Mouse (Mus musculus): Measurements from ENCODE around the gene Rpl26.

Rpl26 gene

GRCm38 (mm10) chr11:68890625-68891024 is 10.8 kb upstream of the Rpl26 start:
- no peak for DNase-seq (ENCODE audit: low spot score)

- DNase-seq (ENCODE audit: low spot score), result no peak
Measured at GRCm38 (mm10) chr11:68891823-68892222, 9.6 kb upstream of the Rpl26 start.

- DNase-seq (ENCODE audit: low spot score), result no peak
Measured at GRCm38 (mm10) chr11:68892233-68892832, 9.1 kb upstream of the Rpl26 start.

GRCm38 (mm10) chr11:68893911-68894464 is 7.4 kb upstream of the Rpl26 start:
- DNase-seq (ENCODE audit: low spot score), result no peak

GRCm38 (mm10) chr11:68896247-68896646 is 5.1 kb upstream of the Rpl26 start:
- no peak for DNase-seq (ENCODE audit: low spot score)

- peak; percentile 60 for DNase-seq (ENCODE audit: low spot score)
Measured at GRCm38 (mm10) chr11:68897120-68897519, 4.3 kb upstream of the Rpl26 start.

GRCm38 (mm10) chr11:68897838-68898237 is 3.5 kb upstream of the Rpl26 start:
- DNase-seq (ENCODE audit: low spot score), result no peak

GRCm38 (mm10) chr11:68898790-68899189 is 2.6 kb upstream of the Rpl26 start:
- DNase-seq (ENCODE audit: low spot score), result no peak

GRCm38 (mm10) chr11:68899815-68900214 is 1.6 kb upstream of the Rpl26 start:
- no peak for DNase-seq (ENCODE audit: low spot score)

- DNase-seq (ENCODE audit: low spot score), result peak; percentile 5
Measured at GRCm38 (mm10) chr11:68900519-68901350, 648 bp upstream of the Rpl26 start.

GRCm38 (mm10) chr11:68902047-68902364 is 623 bp downstream of the Rpl26 start:
- no peak for DNase-seq (ENCODE audit: low spot score)

GRCm38 (mm10) chr11:68902367-68902766 is 984 bp downstream of the Rpl26 start:
- DNase-seq (ENCODE audit: low spot score), result no peak

- no peak for DNase-seq (ENCODE audit: low spot score)
Measured at GRCm38 (mm10) chr11:68902823-68903222, 1.4 kb downstream of the Rpl26 start.

GRCm38 (mm10) chr11:68903775-68904174 is 2.4 kb downstream of the Rpl26 start:
- no peak for DNase-seq (ENCODE audit: low spot score)

GRCm38 (mm10) chr11:68904375-68905137 is 3.2 kb downstream of the Rpl26 start:
- DNase-seq (ENCODE audit: low spot score), result peak; percentile 66

- DNase-seq (ENCODE audit: low spot score), result no peak
Measured at GRCm38 (mm10) chr11:68905138-68905531, 3.8 kb downstream of the Rpl26 start.

- no peak for DNase-seq (ENCODE audit: low spot score)
Measured at GRCm38 (mm10) chr11:68905665-68906460, 4.5 kb downstream of the Rpl26 start.

- DNase-seq (ENCODE audit: low spot score), result no peak
Measured at GRCm38 (mm10) chr11:68906461-68906790, 5.0 kb downstream of the Rpl26 start.

- no peak for DNase-seq (ENCODE audit: low spot score)
Measured at GRCm38 (mm10) chr11:68907251-68907650, 5.9 kb downstream of the Rpl26 start.

- DNase-seq (ENCODE audit: low spot score), result no peak
Measured at GRCm38 (mm10) chr11:68908846-68909503, 7.6 kb downstream of the Rpl26 start.

GRCm38 (mm10) chr11:68911531-68912177 is 10.3 kb downstream of the Rpl26 start:
- DNase-seq (ENCODE audit: low spot score), result no peak

Data from T-cell, adult 2 months (primary cell).